Mouse (Mus musculus): Measurements from ENCODE around the gene Sema3g. TPM values are rescaled to one million over a fixed set of nuclear protein-coding genes. Genes with fewer than 3 reads are reported as not detected.

The Sema3g gene
- polyA plus RNA-seq, 1 experiment from 2014 or later, result 0.09 TPM

DNA sequence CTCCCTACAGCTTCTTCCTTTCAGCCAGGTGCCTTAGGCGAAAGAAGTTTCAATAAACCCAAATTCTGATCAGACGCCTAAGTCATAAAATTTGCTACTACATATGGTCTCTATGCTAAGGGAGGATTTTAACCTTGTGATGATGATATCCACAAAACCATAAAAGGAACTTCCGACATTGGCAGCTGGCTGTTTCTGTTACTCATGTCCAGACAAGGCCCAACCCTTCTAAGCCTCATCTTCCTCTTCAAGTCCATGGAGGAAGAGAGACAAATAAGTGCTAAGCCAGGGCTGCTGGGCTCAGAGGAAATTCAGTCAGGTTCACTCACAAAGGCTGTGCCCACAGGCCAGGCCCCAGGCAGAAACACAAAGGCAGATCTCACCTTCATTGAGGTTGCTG, 28.3 kb upstream of the Sema3g start:
- DNase-seq (ENCODE audit: low spot score), result no peak
- Histone ChIP-seq H3K4me1 (ENCODE audit: control insufficient read depth, insufficient read depth, low read length) (no peaks in the 10 kb centered on the region), H3K27ac (replicated peaks; ENCODE audit: low read depth, low read length) (no peak overlapping the region), H3K27me3 (ENCODE audit: control insufficient read depth, insufficient read depth, low read length) (no peaks in the 10 kb centered on the region), H3K9ac (ENCODE audit: low read length) (no peak overlapping the region), H3K9me3 (ENCODE audit: control insufficient read depth, low read length) (no peaks in the 10 kb centered on the region), H3K4me3 (ENCODE audit: low read depth, low read length) (no peak overlapping the region), H3K36me3 (ENCODE audit: control insufficient read depth, insufficient read depth, low read length) (peaks cover 61% of the 10 kb centered on the region), H3K4me2 (ENCODE audit: low read depth, severe bottlenecking) (no peak overlapping the region)
- WGBS, result 90% methylated on average over 3 of the region's 3 CpGs
- no peak for ATAC-seq (ENCODE audit: insufficient number of reproducible peaks, low FRiP score, low TSS enrichment, low read depth)

DNA sequence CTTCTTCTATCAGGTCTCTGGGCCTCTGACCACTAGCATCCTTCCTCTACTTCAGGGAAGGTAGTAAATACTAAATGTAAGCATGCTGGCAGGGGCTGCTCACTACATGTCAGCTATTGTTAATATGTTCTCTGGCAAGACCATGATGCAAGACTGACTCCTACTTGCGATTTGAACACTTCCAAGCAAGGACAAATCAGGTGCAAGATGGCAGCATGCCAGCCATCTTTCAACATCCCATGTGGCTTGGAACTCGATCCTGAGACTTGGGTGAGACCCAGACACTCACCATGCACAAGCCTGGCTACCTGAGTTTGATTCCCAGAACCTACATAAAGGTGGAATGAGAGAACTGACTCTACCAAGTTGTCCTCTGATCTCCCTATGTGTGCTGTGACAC, 25.7 kb upstream of the Sema3g start:
- WGBS, result 85% methylated on average over 2 of the region's 2 CpGs
- H3K4me3 ChIP-seq (ENCODE audit: low read depth, low read length), result no peak overlapping the region
- no peak overlapping the region for H3K9ac ChIP-seq (ENCODE audit: low read length)
- DNase-seq (ENCODE audit: low spot score), result no peak
- H3K4me2 ChIP-seq (ENCODE audit: low read depth, severe bottlenecking), result no peak overlapping the region
- no peaks in the 10 kb centered on the region for H3K4me1 ChIP-seq (ENCODE audit: control insufficient read depth, insufficient read depth, low read length)
- H3K27ac ChIP-seq (replicated peaks; ENCODE audit: low read depth, low read length), result no peak overlapping the region
- H3K27me3 ChIP-seq (ENCODE audit: control insufficient read depth, insufficient read depth, low read length), result no peaks in the 10 kb centered on the region
- ATAC-seq (ENCODE audit: insufficient number of reproducible peaks, low FRiP score, low TSS enrichment, low read depth), result no peak
- H3K36me3 ChIP-seq (ENCODE audit: control insufficient read depth, insufficient read depth, low read length), result peaks cover 46% of the 10 kb centered on the region
- no peaks in the 10 kb centered on the region for H3K9me3 ChIP-seq (ENCODE audit: control insufficient read depth, low read length)

DNA sequence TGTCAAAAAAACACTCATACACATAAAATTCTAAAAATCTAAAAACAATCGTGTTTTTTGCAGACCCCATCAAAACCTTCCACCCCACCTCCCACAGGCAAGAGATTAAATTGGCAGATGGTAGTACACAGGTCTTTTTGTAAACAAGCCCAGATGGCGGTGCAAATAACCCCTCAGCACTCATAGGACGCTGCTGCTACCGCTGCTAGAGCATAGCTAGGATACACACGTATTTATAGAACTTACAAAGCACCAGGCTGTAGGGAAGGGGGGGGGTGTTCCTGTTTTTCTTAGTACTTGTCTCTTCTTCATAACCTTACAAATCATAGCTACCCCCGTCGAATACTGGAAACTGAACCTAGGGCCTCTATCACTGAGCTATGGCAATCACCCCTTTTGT, 23.9 kb upstream of the Sema3g start:
- Histone ChIP-seq H3K27me3 (ENCODE audit: control insufficient read depth, insufficient read depth, low read length) (no peaks in the 10 kb centered on the region), H3K27ac (replicated peaks; ENCODE audit: low read depth, low read length) (no peak overlapping the region), H3K36me3 (ENCODE audit: control insufficient read depth, insufficient read depth, low read length) (peaks cover 36% of the 10 kb centered on the region), H3K9me3 (ENCODE audit: control insufficient read depth, low read length) (no peaks in the 10 kb centered on the region), H3K4me1 (ENCODE audit: control insufficient read depth, insufficient read depth, low read length) (no peaks in the 10 kb centered on the region), H3K9ac (ENCODE audit: low read length) (no peak overlapping the region), H3K4me2 (ENCODE audit: low read depth, severe bottlenecking) (no peak overlapping the region), H3K4me3 (ENCODE audit: low read depth, low read length) (no peak overlapping the region)
- ATAC-seq (ENCODE audit: insufficient number of reproducible peaks, low FRiP score, low TSS enrichment, low read depth) (no peak), DNase-seq (ENCODE audit: low spot score) (no peak)
- 95% methylated on average over 7 of the region's 7 CpGs for WGBS

DNA sequence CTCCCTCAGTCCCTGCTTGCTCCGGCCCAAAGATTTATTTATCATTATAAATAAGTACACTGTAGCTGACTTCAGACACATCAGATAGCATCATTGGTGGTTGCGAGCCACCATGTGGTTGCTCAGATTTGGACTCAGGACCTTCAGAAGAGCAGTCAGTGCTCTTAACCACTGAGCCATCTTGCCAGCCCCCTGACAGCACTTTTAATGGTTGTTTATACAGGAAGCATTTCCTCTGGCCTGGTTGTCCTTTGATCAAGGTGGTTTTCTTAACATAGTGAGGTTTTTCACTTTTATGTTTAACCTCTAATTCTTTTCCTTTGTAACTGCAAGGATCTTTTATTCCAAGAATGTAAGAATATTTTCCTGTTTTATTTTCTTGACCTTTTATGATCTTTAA, 23.2 kb upstream of the Sema3g start:
- Histone ChIP-seq H3K27ac (replicated peaks; ENCODE audit: low read depth, low read length) (no peak overlapping the region), H3K36me3 (ENCODE audit: control insufficient read depth, insufficient read depth, low read length) (peaks cover 31% of the 10 kb centered on the region), H3K9ac (ENCODE audit: low read length) (no peak overlapping the region), H3K9me3 (ENCODE audit: control insufficient read depth, low read length) (no peaks in the 10 kb centered on the region), H3K27me3 (ENCODE audit: control insufficient read depth, insufficient read depth, low read length) (no peaks in the 10 kb centered on the region), H3K4me3 (ENCODE audit: low read depth, low read length) (no peak overlapping the region), H3K4me1 (ENCODE audit: control insufficient read depth, insufficient read depth, low read length) (no peaks in the 10 kb centered on the region), H3K4me2 (ENCODE audit: low read depth, severe bottlenecking) (no peak overlapping the region)
- no peak for DNase-seq (ENCODE audit: low spot score)
- ATAC-seq (ENCODE audit: insufficient number of reproducible peaks, low FRiP score, low TSS enrichment, low read depth), result no peak
- 88% methylated on average over 2 of the region's 2 CpGs for WGBS

DNA sequence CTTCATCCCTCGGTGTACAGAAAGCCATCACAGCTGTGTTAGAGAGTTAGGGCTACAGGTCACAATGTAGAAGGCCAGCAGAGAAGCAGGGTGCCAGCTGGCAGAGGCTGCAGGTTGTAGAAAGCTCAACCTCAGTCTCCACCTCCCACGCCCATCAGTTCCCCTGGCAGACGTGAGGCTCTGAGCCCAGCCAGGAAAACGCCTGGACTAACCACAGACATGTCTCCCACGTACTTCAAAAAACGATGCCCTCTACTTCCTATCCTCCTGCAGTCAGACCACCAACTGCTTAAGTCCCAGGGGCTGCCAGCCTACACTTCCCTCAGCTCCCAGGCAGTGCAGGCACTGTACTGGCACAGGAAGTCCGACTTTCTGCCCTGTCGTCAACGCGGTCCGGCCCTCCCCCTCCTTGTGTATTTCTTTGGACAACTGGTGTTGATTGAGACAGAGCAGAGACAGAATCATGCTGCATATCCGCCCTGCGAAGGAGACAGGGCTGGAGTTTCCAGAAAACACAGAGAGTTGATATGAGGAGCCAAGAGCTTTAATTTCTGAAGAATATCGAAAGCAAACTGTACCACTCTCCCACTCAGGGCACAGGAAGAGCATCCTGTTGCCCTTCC, 22.7 kb upstream of the Sema3g start:
- H3K4me2 ChIP-seq (ENCODE audit: low read depth, severe bottlenecking), result no peak overlapping the region
- ATAC-seq (ENCODE audit: insufficient number of reproducible peaks, low FRiP score, low TSS enrichment, low read depth) (no peak), DNase-seq (ENCODE audit: low spot score) (no peak)
- no peaks in the 10 kb centered on the region for H3K9me3 ChIP-seq (ENCODE audit: control insufficient read depth, low read length)
- WGBS, result 85% methylated on average over 14 of the region's 14 CpGs
- H3K9ac ChIP-seq (ENCODE audit: low read length), result no peak overlapping the region
- no peaks in the 10 kb centered on the region for H3K4me1 ChIP-seq (ENCODE audit: control insufficient read depth, insufficient read depth, low read length)
- H3K27ac ChIP-seq (replicated peaks; ENCODE audit: low read depth, low read length), result no peak overlapping the region
- H3K36me3 ChIP-seq (ENCODE audit: control insufficient read depth, insufficient read depth, low read length), result peaks cover 35% of the 10 kb centered on the region
- H3K27me3 ChIP-seq (ENCODE audit: control insufficient read depth, insufficient read depth, low read length), result no peaks in the 10 kb centered on the region
- H3K4me3 ChIP-seq (ENCODE audit: low read depth, low read length), result no peak overlapping the region

DNA sequence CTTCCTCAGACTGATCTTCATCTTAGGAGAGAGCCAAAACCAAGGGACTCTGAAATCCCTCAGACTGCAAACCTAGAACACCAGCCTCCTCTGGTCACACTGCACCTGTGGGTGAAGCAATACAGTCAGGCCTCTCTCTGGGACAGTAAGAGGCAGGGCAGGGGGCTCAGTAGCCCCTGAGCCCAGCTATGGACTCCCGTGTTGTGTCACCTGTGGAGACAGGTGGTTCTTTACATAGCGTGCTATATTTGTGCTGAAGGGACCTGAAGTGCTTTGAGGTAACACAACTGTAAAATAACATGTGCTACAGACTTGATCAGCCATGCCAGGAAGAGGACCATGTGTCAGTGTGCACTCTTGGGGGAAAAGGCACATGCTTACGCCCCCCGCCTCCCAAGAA, 22.1 kb upstream of the Sema3g start:
- 95% methylated on average over 4 of the region's 4 CpGs for WGBS
- peaks cover 33% of the 10 kb centered on the region for H3K36me3 ChIP-seq (ENCODE audit: control insufficient read depth, insufficient read depth, low read length)

DNA sequence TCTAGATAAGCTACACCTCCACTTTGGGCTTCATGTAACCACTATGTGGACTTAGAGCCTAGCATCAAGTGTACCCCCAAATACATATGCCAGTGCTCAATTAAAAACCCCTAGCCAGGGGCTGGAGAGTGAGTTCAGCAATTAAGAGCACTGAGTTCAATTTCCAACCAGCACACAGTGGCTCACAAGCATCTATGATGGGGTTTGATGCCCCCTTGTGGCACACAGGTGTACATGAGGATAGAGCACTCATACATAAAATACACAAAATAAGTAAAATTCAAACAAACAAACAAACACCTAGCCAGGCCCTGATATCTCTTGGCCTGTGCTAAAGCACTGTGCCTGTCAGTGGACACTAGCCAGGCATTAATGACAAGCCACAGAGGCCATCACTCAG, 21.7 kb upstream of the Sema3g start:
- Histone ChIP-seq H3K27me3 (ENCODE audit: control insufficient read depth, insufficient read depth, low read length) (no peaks in the 10 kb centered on the region), H3K4me3 (ENCODE audit: low read depth, low read length) (no peak overlapping the region), H3K4me1 (ENCODE audit: control insufficient read depth, insufficient read depth, low read length) (no peaks in the 10 kb centered on the region), H3K9me3 (ENCODE audit: control insufficient read depth, low read length) (no peaks in the 10 kb centered on the region), H3K36me3 (ENCODE audit: control insufficient read depth, insufficient read depth, low read length) (peaks cover 31% of the 10 kb centered on the region), H3K9ac (ENCODE audit: low read length) (no peak overlapping the region), H3K27ac (replicated peaks; ENCODE audit: low read depth, low read length) (no peak overlapping the region), H3K4me2 (ENCODE audit: low read depth, severe bottlenecking) (no peak overlapping the region)
- no peak for DNase-seq (ENCODE audit: low spot score)
- ATAC-seq (ENCODE audit: insufficient number of reproducible peaks, low FRiP score, low TSS enrichment, low read depth), result no peak

More for the DNA sequence above, 22.1 kb upstream of the Sema3g start:
- DNase-seq (ENCODE audit: low spot score), result no peak
- Histone ChIP-seq H3K4me2 (ENCODE audit: low read depth, severe bottlenecking) (no peak overlapping the region), H3K27me3 (ENCODE audit: control insufficient read depth, insufficient read depth, low read length) (no peaks in the 10 kb centered on the region), H3K9me3 (ENCODE audit: control insufficient read depth, low read length) (no peaks in the 10 kb centered on the region), H3K9ac (ENCODE audit: low read length) (no peak overlapping the region), H3K4me1 (ENCODE audit: control insufficient read depth, insufficient read depth, low read length) (no peaks in the 10 kb centered on the region), H3K27ac (replicated peaks; ENCODE audit: low read depth, low read length) (no peak overlapping the region), H3K4me3 (ENCODE audit: low read depth, low read length) (no peak overlapping the region)
- no peak for ATAC-seq (ENCODE audit: insufficient number of reproducible peaks, low FRiP score, low TSS enrichment, low read depth)

DNA sequence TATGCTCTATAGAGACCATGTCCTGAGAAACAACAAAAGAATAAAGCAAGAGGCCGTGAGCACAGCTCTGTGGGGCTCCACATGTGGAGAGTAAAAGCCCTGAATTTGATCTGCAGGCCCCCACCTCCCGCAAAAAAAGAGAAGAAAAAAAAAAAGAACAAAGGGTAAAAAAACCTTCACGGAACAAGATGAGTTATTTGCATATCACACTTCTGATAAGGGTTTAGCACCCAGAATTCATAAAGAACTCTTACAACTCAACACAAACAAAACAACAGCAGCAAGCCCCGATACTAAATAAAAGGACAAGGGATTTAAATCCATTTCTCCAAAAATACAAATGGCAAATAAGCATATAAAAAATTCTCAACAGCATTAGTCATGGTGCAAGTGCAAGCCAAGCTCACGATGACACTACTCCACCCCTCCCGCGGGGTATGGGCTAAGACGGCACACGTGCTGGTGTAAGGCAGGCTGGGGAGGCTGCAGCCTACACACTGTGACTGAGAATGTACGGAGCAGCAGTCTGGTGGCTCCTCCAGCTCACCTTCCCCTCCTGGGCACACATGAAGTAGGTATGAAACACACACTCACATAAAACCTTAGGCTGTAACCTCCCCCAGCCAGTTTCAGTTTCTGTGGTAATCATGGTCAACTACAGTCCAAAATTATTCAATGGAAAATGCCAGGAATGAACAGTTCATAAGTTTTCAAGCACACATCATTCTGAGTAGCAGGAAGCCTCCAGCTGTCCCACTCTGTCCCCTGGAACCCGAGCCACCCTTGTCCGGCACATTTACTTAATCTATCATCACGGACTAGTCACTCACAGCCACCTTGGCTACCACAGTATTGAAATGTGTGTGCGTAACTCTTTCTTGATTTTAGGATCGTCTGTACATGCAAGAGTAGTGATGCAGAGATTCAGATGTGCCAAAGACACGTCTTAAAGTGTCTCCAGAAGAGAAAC, 19.8 kb upstream of the Sema3g start:
- Histone ChIP-seq H3K4me2 (ENCODE audit: low read depth, severe bottlenecking) (no peak overlapping the region), H3K4me1 (ENCODE audit: control insufficient read depth, insufficient read depth, low read length) (no peaks in the 10 kb centered on the region), H3K4me3 (ENCODE audit: low read depth, low read length) (no peak overlapping the region), H3K9me3 (ENCODE audit: control insufficient read depth, low read length) (no peaks in the 10 kb centered on the region), H3K36me3 (ENCODE audit: control insufficient read depth, insufficient read depth, low read length) (peaks cover 22% of the 10 kb centered on the region), H3K27ac (replicated peaks; ENCODE audit: low read depth, low read length) (no peak overlapping the region), H3K9ac (ENCODE audit: low read length) (no peak overlapping the region), H3K27me3 (ENCODE audit: control insufficient read depth, insufficient read depth, low read length) (no peaks in the 10 kb centered on the region)
- DNase-seq (ENCODE audit: low spot score), result no peak
- WGBS, result 86% methylated on average over 16 of the region's 16 CpGs
- no peak for ATAC-seq (ENCODE audit: insufficient number of reproducible peaks, low FRiP score, low TSS enrichment, low read depth)
